Mouse (Mus musculus): Measurements from ENCODE around the gene Tmem59.

The Tmem59 gene

DNA sequence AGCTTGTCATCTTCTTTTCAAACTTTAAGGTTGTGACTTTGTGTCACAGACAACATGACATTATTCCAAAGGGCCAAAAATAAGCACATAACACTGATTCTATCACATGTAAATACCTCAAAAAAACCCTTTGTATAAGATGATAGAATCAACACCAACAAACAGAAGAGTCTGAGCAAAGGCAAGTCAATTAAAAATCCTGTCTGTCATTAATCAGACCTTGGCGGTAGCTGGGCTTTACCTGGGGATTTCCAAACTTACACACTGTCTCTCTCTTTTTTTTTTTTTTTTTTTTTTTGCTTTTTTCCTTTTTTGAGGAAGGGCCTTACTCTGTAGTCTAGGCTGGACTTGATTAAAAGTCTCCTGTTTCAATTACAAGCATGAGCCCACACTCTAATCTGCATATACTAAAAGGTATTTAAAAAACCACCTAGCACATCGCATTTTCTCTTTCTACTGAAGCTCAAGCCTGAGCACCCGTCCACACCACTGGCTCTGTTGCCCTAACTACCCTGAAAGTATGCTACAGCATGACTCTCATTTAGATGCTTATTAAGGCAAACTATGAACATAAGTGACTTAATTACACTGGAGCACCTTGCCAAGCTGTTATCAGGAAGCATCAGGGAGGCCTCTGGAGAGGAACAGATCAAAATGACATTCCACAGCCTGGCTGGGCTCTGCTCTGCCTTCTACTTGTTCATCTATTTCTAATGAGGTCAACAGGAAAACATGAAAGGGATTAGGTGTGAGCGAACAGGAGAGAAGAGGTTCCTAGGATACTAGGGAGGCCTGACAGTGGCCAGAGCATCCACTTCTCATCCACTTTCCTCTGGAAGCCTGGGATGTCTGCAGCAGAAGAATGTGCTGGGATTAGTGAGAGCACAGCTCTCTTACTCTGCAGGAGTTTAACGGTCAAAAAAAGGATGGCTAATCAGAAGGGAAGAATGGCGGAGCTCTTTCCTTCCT lies 65.5 kb downstream of the Tmem59 start:
- no peak for DNase-seq (ENCODE audit: low read depth)

DNA sequence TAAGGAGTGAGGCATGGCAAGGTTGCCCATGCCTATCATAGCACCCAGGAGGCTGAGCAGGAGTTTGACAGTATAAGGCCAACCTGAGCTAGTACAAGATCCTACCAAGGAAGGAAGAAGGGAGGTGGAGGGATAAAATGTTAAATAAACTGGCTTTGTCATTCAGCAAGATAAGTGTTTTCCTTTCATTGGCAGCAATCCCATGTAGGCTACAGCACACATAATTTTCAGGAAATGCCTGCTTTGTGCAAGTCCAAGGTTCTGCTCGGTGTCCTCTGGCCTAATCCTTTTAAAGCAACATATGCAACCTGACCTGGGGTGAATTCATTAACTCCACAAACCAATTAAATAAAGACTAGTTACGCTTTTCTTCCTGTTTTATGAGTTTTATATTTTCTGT lies 67.2 kb downstream of the Tmem59 start:
- DNase-seq (ENCODE audit: low read depth), result no peak

DNA sequence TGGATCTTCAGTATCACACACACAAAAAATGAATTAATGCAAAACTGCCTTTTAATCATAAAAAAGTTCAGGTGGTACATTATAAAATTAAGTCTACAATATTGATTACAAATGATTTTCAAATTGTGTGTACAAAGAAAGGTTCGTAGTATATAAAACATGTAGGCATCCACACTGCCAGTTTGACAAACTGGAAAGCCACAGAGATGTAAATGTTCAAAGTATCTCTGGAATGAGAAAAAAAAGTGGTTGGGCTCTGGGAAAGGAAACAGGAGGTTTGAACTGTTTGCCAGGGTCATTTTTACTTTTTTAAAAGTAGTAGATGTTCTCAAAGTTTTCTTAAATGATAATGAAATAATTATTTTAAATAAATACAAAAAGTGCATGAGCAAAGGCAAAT lies 67.8 kb downstream of the Tmem59 start:
- no peak for DNase-seq (ENCODE audit: low read depth)

DNA sequence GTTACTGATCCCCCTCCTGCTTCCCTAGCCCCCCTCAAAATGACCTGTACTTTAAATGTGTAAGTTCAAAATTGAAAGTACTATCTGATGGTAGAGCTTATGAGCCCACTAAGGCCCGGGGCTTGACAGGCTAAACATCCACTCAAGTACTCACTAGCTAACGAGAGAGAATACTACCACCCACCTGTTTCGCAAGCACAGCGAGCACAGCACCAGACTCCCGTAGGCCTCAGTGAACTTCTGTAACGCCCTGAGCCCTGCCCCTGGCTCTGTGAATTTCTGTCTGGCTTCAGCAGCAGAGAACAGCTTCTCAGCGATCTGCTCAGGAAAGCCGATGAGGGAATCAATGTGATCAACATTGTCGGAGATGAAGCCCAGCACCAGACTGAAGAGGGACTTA lies 68.9 kb downstream of the Tmem59 start:
- DNase-seq (ENCODE audit: low read depth), result no peak

DNA sequence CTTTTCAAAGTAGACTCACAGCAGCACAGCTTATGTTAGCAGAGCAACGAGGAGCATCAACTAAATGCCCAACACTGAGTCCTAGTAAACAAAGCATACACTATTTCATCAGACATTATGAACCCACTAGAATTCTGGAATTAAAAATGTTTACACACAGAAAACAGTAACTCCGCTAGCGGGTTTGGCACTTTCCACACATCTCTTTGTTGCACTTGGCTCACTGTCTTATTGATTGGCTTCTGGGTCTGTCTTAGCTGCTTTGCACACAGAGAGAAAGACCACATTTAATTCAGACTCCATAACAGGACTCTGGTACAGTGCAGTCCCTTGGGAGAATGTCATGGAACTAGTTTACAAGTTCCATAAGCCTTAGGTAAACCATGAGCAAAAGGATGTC lies 69.9 kb downstream of the Tmem59 start:
- DNase-seq (ENCODE audit: low read depth), result no peak

DNA sequence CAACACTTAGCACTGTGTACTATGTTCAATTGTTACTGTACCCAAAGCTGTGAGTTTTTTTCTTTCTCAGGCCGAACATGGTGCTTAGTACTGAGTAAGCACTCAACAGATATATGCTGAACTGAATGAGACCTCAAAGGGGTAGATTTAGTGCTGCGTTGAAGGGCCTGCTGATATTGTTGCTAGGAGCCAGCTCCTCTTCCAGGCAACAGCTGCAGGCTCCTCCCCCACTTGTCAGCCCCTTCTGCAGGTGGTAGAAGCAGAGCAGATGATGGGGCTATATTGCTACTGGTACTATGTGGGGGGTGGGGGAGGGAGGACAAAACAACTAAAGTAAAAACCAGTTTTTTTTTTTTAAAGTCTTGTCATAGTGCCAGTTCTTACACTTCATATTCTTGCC lies 71.3 kb downstream of the Tmem59 start:
- no peak for DNase-seq (ENCODE audit: low read depth)

DNA sequence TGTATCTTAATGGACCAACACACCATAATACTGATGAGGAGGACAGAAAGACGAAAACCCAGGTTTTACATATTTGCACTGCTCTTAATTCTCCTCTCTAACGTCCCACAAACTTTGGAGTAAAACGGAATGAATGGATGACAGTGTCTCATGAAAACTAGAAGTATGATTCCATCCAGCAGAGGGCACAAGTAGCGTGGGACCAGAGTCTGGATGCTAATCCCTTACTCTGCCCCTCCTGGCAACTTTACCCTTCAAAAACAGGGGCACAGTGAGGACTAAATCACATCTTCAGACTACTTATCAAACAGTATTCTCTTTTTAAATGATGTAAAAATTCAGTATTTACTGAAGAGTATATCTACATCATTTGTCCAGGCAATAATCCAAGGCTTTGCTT lies 72.3 kb downstream of the Tmem59 start:
- DNase-seq (ENCODE audit: low read depth), result peak; percentile 63

Data from 416B (cell line).